ENCODE assay signal across 16 mouse cellular contexts in genomic region chr8:118288259-118288952, GRCm38 (mm10). TPM values are rescaled to one million over a fixed set of nuclear protein-coding genes. Genes with fewer than 3 reads are reported as not detected.
DNase-seq lines count a peak whose midpoint lies in the region; ATAC-seq and TF ChIP-seq lines count a peak whose summit lies in the region.
"Had no signal": no experiment of that assay in that cellular context is flagged by ENCODE, and none has a peak within 500 bp of the region (broad histone marks: within the 10 kb centered on the region; RNA-seq: fewer than 3 reads in every experiment).

No protein-coding gene starts in this region.

- H3K4me3 ChIP-seq in forebrain, postnatal 0 days (ENCODE audit: low read depth, low read length): no peak overlapping the region
- H3K4me3 ChIP-seq in forebrain, embryonic 14.5 days (ENCODE audit: low read depth, low read length): no peak overlapping the region
- no peak overlapping the region for H3K4me3 ChIP-seq in layer of hippocampus, adult 2 months
- no peak overlapping the region for H3K4me3 ChIP-seq in liver, embryonic 12.5 days
- H3K4me3 ChIP-seq in liver, postnatal 0 days (ENCODE audit: low read depth, low read length): no peak overlapping the region
- H3K4me3 ChIP-seq: limb, embryonic 13.5 days; lung, embryonic 15.5 days; midbrain, embryonic 10.5 days; neural tube, embryonic 12.5 days had no signal

- H3K9ac ChIP-seq in forebrain, postnatal 0 days: no peak overlapping the region
- no peak overlapping the region for H3K9ac ChIP-seq in forebrain, embryonic 14.5 days (ENCODE audit: low read length)
- H3K9ac ChIP-seq in liver, embryonic 12.5 days: no peak overlapping the region
- no peak overlapping the region for H3K9ac ChIP-seq in liver, postnatal 0 days (replicated peaks)
- H3K9ac ChIP-seq: limb, embryonic 13.5 days; lung, embryonic 15.5 days; neural tube, embryonic 12.5 days had no signal

- H3K27ac ChIP-seq in forebrain, postnatal 0 days (ENCODE audit: low read depth, low read length): no peak overlapping the region
- H3K27ac ChIP-seq in forebrain, embryonic 14.5 days (ENCODE audit: low read depth, low read length): no peak overlapping the region
- H3K27ac ChIP-seq in layer of hippocampus, adult 2 months: no peak overlapping the region
- no peak overlapping the region for H3K27ac ChIP-seq in liver, embryonic 12.5 days
- no peak overlapping the region for H3K27ac ChIP-seq in liver, postnatal 0 days (ENCODE audit: low read depth)
- H3K27ac ChIP-seq: limb, embryonic 13.5 days; lung, embryonic 15.5 days; midbrain, embryonic 10.5 days; neural tube, embryonic 12.5 days had no signal

- intact Hi-C loops in heart, postnatal 10 days (cut with DNase I): loop anchor here (1.0 to 5.0 kb wide), 6 partner anchors 88 to 774 kb away; no protein-coding TSS in a partner anchor

- 62% methylated on average over 8 of the region's 8 CpGs for WGBS in forebrain, postnatal 0 days
- 73% methylated on average over 8 of the region's 8 CpGs for WGBS in forebrain, embryonic 14.5 days
- 54% methylated on average over 8 of the region's 8 CpGs for WGBS in liver, embryonic 12.5 days (ENCODE audit: insufficient replicate concordance)
- 57% methylated on average over 8 of the region's 8 CpGs for WGBS in liver, postnatal 0 days (ENCODE audit: insufficient replicate concordance)

- H3K27me3 ChIP-seq in forebrain, postnatal 0 days (ENCODE audit: insufficient read depth, low read length): no peaks in the 10 kb centered on the region
- no peaks in the 10 kb centered on the region for H3K27me3 ChIP-seq in forebrain, embryonic 14.5 days (replicated peaks; ENCODE audit: control insufficient read depth, insufficient read depth, low read length)
- H3K27me3 ChIP-seq in liver, embryonic 12.5 days (replicated peaks): peaks cover 47% of the 10 kb centered on the region
- H3K27me3 ChIP-seq in liver, postnatal 0 days (ENCODE audit: insufficient read depth, low read length): peaks cover 27% of the 10 kb centered on the region

- TF ChIP-seq CTCF in forebrain, postnatal 0 days (IDR thresholded peaks at IDR 0.05; ENCODE audit: low read depth): peak; percentile 28
- TF ChIP-seq CTCF in layer of hippocampus, adult 2 months (conservative IDR thresholded peaks at IDR 0.05): peak; percentile 57
- no peak for TF ChIP-seq CTCF in liver, postnatal 0 days (IDR thresholded peaks at IDR 0.05; ENCODE audit: low read depth)

- H3K36me3 ChIP-seq in forebrain, postnatal 0 days (ENCODE audit: insufficient read depth): no peaks in the 10 kb centered on the region
- no peaks in the 10 kb centered on the region for H3K36me3 ChIP-seq in forebrain, embryonic 14.5 days (ENCODE audit: control insufficient read depth, insufficient read depth, low read length)
- no peaks in the 10 kb centered on the region for H3K36me3 ChIP-seq in liver, embryonic 12.5 days
- no peaks in the 10 kb centered on the region for H3K36me3 ChIP-seq in liver, postnatal 0 days (replicated peaks; ENCODE audit: insufficient read depth, low read length)
- H3K36me3 ChIP-seq: limb, embryonic 13.5 days; lung, embryonic 15.5 days; midbrain, embryonic 10.5 days; neural tube, embryonic 12.5 days had no signal

- ATAC-seq in forebrain, postnatal 0 days: no peak
- ATAC-seq in forebrain, embryonic 14.5 days: no peak
- ATAC-seq in liver, embryonic 12.5 days: no peak
- no peak for ATAC-seq in liver, postnatal 0 days

- peaks cover 19% of the 10 kb centered on the region; the same call in 1 of the 2 replicates for H3K4me1 ChIP-seq in forebrain, postnatal 0 days (ENCODE audit: insufficient read depth)
- H3K4me1 ChIP-seq in forebrain, embryonic 14.5 days (ENCODE audit: control insufficient read depth, insufficient read depth, low read length): peaks cover 7% of the 10 kb centered on the region
- H3K4me1 ChIP-seq in liver, embryonic 12.5 days: no peaks in the 10 kb centered on the region
- H3K4me1 ChIP-seq in liver, postnatal 0 days (ENCODE audit: insufficient read depth): no peaks in the 10 kb centered on the region

- DNase-seq in forebrain, postnatal 0 days: no peak
- DNase-seq in forebrain, embryonic 14.5 days (ENCODE audit: low spot score): no peak
- no peak for DNase-seq in layer of hippocampus, adult 2 months (ENCODE audit: low spot score in 2 of 2)
- DNase-seq in layer of hippocampus, postnatal 14 days (ENCODE audit: low spot score in 2 of 2): no peak
- peak; percentile 19 for DNase-seq in R1 (ENCODE audit: low read depth, low spot score)
- peak; percentile 27 to 28 for DNase-seq in heart, postnatal 10 days
- DNase-seq in liver, postnatal 0 days: no peak
- DNase-seq: adrenal gland, adult 2 months; kidney, adult 8-10 months; thymus, adult 18-20 months had no signal

- no peak overlapping the region for H3K4me2 ChIP-seq in forebrain, postnatal 0 days (ENCODE audit: low read depth)
- no peak overlapping the region for H3K4me2 ChIP-seq in forebrain, embryonic 14.5 days (ENCODE audit: low read length)
- no peak overlapping the region for H3K4me2 ChIP-seq in liver, embryonic 12.5 days
- no peak overlapping the region for H3K4me2 ChIP-seq in liver, postnatal 0 days (ENCODE audit: low read depth, low read length)
- H3K4me2 ChIP-seq: limb, embryonic 13.5 days; lung, embryonic 15.5 days; neural tube, embryonic 12.5 days had no signal

- H3K9me3 ChIP-seq in forebrain, postnatal 0 days (ENCODE audit: low read length): no peaks in the 10 kb centered on the region
- H3K9me3 ChIP-seq in forebrain, embryonic 14.5 days (replicated peaks; ENCODE audit: control insufficient read depth, low read length): no peaks in the 10 kb centered on the region
- no peaks in the 10 kb centered on the region for H3K9me3 ChIP-seq in liver, embryonic 12.5 days (replicated peaks)
- H3K9me3 ChIP-seq in liver, postnatal 0 days (ENCODE audit: low read length): no peaks in the 10 kb centered on the region
- H3K9me3 ChIP-seq: limb, embryonic 13.5 days; lung, embryonic 15.5 days; midbrain, embryonic 10.5 days; neural tube, embryonic 12.5 days had no signal

- no peak for TF ChIP-seq EP300 in liver, postnatal 0 days (IDR thresholded peaks at IDR 0.05; ENCODE audit: low read depth)

RNA-seq across cellular contexts. Expression of gene Cdh13, which starts 4.9 kb away (rescaled TPM):
- 119 and 127 TPM in 2 replicates for total RNA-seq in forebrain, postnatal 0 days (2014; rRNA removed)
- 154 TPM in 2 replicates for polyA plus RNA-seq in forebrain, postnatal 0 days (2015; fragmentation: Nextera tagmentation; extraction: Ambion mirVana)
- polyA plus RNA-seq in forebrain, embryonic 14.5 days (2014; fragmentation: Nextera tagmentation; extraction: Ambion mirVana): 101 and 123 TPM in 2 replicates
- 10 to 100 TPM; 39.3 to 39.9 TPM for total RNA-seq in layer of hippocampus, adult 2 months (2021)
- total RNA-seq in layer of hippocampus, postnatal 14 days (2021): 10 to 100 TPM; 56.4 to 66.1 TPM
- total RNA-seq in heart, postnatal 10 days (2021): 100 to 1,000 TPM; 217 to 231 TPM
- polyA plus RNA-seq in liver, embryonic 12.5 days (2016; fragmentation: Nextera tagmentation; extraction: Ambion mirVana): 1.3 and 1.5 TPM in 2 replicates
- polyA plus RNA-seq in liver, postnatal 0 days (2015; fragmentation: Nextera tagmentation; extraction: Ambion mirVana): 0.53 and 0.77 TPM in 2 replicates
- total RNA-seq: hematopoietic stem cell, adult 5-6 weeks had no signal

Comparison
In these comparisons a context has a peak if more than half of its experiments do, and no peak if none do; other contexts are left out.
1. DNase-seq: peak in R1 (single experiment) and heart, postnatal 10 days (2 of 2); none in forebrain, postnatal 0 days (single experiment), forebrain, embryonic 14.5 days (single experiment), layer of hippocampus, adult 2 months (0 of 2), layer of hippocampus, postnatal 14 days (0 of 2) and liver, postnatal 0 days (single experiment).